Mouse (Mus musculus) liver, adult 2 months (tissue): Measurements from ENCODE around the gene Tmem100.

ENCODE experiments used
- CTCF ChIP-seq: fragments of 200-500 bp; IDR thresholded peaks from 2 replicates; pipeline ENCODE4 v1.5.1; 2011; ENCODE audit warnings: low read depth, low read length, control low read depth
- POLR2A ChIP-seq: fragments of 200-500 bp; IDR thresholded peaks from 2 replicates; pipeline ENCODE4 v1.6.1; 2011; ENCODE audit warnings: low read length, control low read depth; ENCODE audit not compliant: insufficient read depth; ENCODE audit errors: extremely low read depth

DNA sequence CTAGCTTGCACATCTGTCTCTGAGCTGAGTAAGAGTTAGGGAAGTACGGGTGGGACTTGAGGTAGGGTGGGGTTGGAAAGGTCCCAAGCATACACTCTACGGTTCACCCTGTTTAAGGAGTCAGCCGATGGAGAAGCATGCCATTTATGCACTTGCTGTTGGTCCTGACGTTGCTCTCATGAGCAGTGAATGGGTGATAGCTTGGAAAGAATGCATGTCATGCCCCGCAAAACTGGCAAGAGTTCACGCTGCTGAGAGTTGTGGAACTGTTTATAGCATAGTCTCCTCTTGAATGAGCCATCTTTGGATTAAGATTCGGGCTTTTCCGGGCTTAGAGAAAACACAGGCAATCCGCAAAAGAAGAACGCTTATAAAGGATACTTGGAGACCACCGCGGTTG, 4.5 kb downstream of the Tmem100 start:
- TF ChIP-seq CTCF = no peak
- TF ChIP-seq POLR2A = no peak
